Mouse (Mus musculus) erythroblast, embryonic 14.5 days (primary cell): ENCODE results near the gene Fastk.

ENCODE experiments used
- GATA1 ChIP-seq: IDR thresholded peaks from 2 replicates; pipeline ENCODE4 v1.6.1; 2012; ENCODE audit warnings: low read length, inconsistent platforms, mixed read lengths
- TAL1 ChIP-seq: IDR thresholded peaks from 3 replicates; pipeline ENCODE4 v1.6.1; 2012; ENCODE audit warnings: low read length, inconsistent platforms, mixed read lengths

- no peak for TF ChIP-seq TAL1
- no peak for TF ChIP-seq GATA1
Observed at GRCm38 (mm10) chr5:24393392-24393997, 51.6 kb downstream of the Fastk start, which contains the start of gene Abcb8.
